Mouse (Mus musculus) embryo, embryonic 10.5 days (tissue): ENCODE measurements around the gene Zpr1.

Source experiments
- DNase-seq: peaks from one replicate; pipeline ENCODE4 v3.0.0-alpha.2; 2015; ENCODE audit warnings: low spot score

Zpr1 gene

GRCm38 (mm10) chr9:46329250-46329648, 56.4 kb downstream of the Zpr1 start:
- peak; percentile 78 for DNase-seq

- peak; percentile 66 for DNase-seq
Measured at GRCm38 (mm10) chr9:46329801-46330585, 57.1 kb downstream of the Zpr1 start.

GRCm38 (mm10) chr9:46330586-46330895, 57.7 kb downstream of the Zpr1 start:
- no peak for DNase-seq

GRCm38 (mm10) chr9:46331301-46331700, 58.4 kb downstream of the Zpr1 start:
- no peak for DNase-seq
